Comparison of ENCODE assay signal across 17 mouse cellular contexts in the genomic region with DNA sequence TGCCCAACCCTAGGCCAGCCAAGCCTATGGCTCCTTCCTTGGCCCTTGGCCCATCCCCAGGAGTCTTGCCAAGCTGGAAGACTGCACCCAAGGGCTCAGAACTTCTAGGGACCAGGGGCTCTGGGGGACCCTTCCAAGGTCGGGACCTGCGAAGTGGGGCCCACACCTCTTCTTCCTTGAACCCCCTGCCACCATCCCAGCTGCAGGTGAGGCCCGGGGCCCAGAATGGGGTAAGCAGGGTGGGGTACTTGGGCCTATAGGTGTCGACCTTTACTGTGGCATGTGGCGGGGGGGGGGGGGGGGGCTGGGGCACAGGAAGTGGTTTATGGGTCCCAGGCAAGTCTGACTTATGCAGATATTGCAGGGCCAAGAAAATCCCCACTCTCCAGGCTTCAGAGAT. TPM values are rescaled to one million over a fixed set of nuclear protein-coding genes. Genes with fewer than 3 reads are reported as not detected.
"Had no signal": no experiment of that assay in that cellular context is flagged by ENCODE, and none has a peak within 500 bp of the region (broad histone marks: within the 10 kb centered on the region; RNA-seq: fewer than 3 reads in every experiment).

No protein-coding gene starts in this region.

- ATAC-seq: midbrain, embryonic 13.5 days had no signal

- DNase-seq: kidney, adult 11 months; kidney, postnatal 10 days; kidney, postnatal 4 days; left cerebral cortex, postnatal 4 days; lung, adult 18-20 months; lung, postnatal 36 days; right cerebral cortex, postnatal 4 days; spleen, adult 18-20 months had no signal

RNA-seq across cellular contexts. Expression of a gene that starts 12.9 kb away (rescaled TPM):
- total RNA-seq: left cerebral cortex, adult 18-20 months; liver, adult 2 months had no signal
- polyA plus RNA-seq: liver, embryonic 14.5 days; neural tube, embryonic 11.5 days; stomach, embryonic 16.5 days had no signal

RNA-seq across cellular contexts. Expression of a gene that starts 20.5 kb away (rescaled TPM):
- total RNA-seq: layer of hippocampus, postnatal 10 days had no signal
- polyA plus RNA-seq: kidney, embryonic 14.5 days; lung, embryonic 16.5 days; neural tube, embryonic 11.5 days; stomach, embryonic 16.5 days had no signal
